Mouse (Mus musculus): Measurements from ENCODE around the gene Cwh43.

DNA sequence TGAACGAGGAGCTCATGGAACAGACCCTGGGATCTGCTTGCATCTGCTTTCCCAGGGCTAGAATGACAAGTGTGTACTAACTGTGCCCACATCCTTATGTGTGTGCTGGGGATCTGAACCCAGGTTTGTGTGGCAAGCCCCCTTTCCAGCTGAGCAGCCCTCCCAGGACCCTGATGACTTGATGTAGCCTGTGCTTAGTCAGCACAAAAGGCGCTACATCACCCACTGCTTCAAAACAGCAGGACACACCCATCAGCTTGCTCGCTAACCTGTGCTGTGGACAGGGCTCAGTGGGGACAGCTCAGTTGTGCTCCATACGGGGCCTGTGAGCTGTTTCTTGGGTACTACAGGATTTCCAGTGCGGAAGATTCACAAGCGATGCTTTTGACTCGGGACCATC, 28.9 kb downstream of the Cwh43 start:
- TF ChIP-seq POLR2A (IDR thresholded peaks at IDR 0.05; ENCODE audit: low read depth, low read length) (no peak), CTCF (conservative IDR thresholded peaks at IDR 0.05; ENCODE audit: insufficient read depth, insufficient read length, low read depth, low read length) (no peak)
